Mouse (Mus musculus) CH12.LX (cell line): Measurements from ENCODE around the gene Zswim4.

ENCODE experiments used
- CTCF ChIP-seq, 2 experiments: IDR thresholded peaks in 1 of 2; conservative IDR thresholded peaks in 1 of 2; 2 replicates each; pipeline ENCODE4 v1.5.1; 2011 to 2012; ENCODE audit warnings: low read depth in 2 of 2, low read length in 2 of 2, improper control_type of control experiment in 1 of 2, inconsistent platforms in 1 of 2, mild to moderate bottlenecking in 1 of 2, moderate library complexity in 1 of 2
- E2F4 ChIP-seq: IDR thresholded peaks from 2 replicates; pipeline ENCODE4 v1.6.1; 2011; ENCODE audit warnings: low read depth, low read length, improper control_type of control experiment; ENCODE audit not compliant: insufficient replicate concordance
- MAFK ChIP-seq: IDR thresholded peaks from 2 replicates; pipeline ENCODE4 v1.6.1; 2011; ENCODE audit warnings: low read length, improper control_type of control experiment; ENCODE audit not compliant: insufficient replicate concordance
- SIN3A ChIP-seq: IDR thresholded peaks from 2 replicates; pipeline ENCODE4 v1.6.1; 2012; ENCODE audit warnings: low read length, improper control_type of control experiment, inconsistent platforms

DNA sequence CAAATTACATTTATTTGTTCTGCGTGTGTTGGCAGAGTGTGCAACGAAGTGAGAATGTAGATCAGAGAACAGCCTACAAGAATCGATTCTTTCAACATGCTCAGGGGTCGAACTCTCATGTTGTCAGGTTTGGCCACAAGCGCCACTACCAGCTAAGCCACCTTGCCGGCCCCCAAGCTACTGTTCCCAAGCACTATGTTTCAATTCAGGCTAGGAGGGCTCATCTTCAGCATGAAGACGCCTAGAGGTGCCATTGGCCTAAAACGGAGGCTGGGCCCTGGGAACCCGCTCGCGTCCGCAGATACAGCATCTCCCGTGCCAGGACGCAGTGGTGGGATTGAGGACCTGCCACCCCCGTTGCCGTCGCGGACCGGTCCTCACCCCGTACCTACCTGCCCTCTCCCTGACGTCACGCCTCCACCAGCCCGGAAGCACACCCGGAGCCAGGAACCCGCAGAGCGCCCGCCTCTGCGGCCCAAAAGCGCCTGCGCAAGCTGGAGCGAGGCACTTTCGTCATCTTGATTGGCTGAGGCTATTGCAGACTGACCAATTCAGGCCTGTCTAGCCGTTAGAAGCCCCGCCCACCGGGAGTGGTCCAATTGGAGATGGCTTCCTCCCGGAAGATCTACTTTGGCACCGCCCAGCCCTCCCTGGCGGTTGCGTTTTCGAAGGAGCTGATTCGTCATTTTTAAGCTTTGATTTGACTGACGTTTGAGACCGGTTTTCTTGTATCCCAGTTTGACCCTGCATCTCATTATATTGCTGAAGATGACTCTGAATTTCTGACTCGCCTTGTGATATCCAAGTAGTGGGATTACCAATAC is 33.3 kb upstream of the Zswim4 start, which contains the start of gene Ccdc130:
- TF ChIP-seq MAFK (peak; percentile 71; the same call in 1 of the 2 replicates), CTCF (conservative IDR thresholded peaks at IDR 0.05 in 1 of 2, IDR thresholded peaks at IDR 0.05 in 1 of 2; ENCODE audit: low read depth in 2 of 2, low read length in 2 of 2) (no peak), E2F4 (peak; percentile 53; the same call in 1 of the 2 replicates), SIN3A (peak; percentile 83)
